Mouse (Mus musculus) stomach, embryonic 14.5 days (tissue): ENCODE measurements around the gene Dnm3. TPM values are rescaled to one million over a fixed set of nuclear protein-coding genes. Genes with fewer than 3 reads are reported as not detected.

Experiments used
- ATAC-seq: fragments of 200-750 bp; cut with Nextera tagmentation; 2 replicates; pipeline ENCODE4 v1.8.0; 2017; ENCODE audit warnings: low read depth, moderate TSS enrichment; ENCODE audit not compliant: insufficient number of reproducible peaks, insufficient read depth, low FRiP score
- H3K27ac ChIP-seq: fragments of 300-500 bp; sonication (generic); 2 replicates; pipeline ENCODE4 v1.5.1; 2014; ENCODE audit warnings: mild to moderate bottlenecking, low read length, moderate library complexity, mixed read lengths
- H3K27me3 ChIP-seq: fragments of 300-500 bp; sonication (generic); 2 replicates; pipeline ENCODE4 v1.6.1; 2014; ENCODE audit warnings: low read length, control low read depth, mixed read lengths; ENCODE audit not compliant: control insufficient read depth, insufficient read depth
- H3K36me3 ChIP-seq: fragments of 300-500 bp; sonication (generic); 2 replicates; pipeline ENCODE4 v1.6.1; 2014; ENCODE audit warnings: mild to moderate bottlenecking, control low read depth, low read length, moderate library complexity, mixed read lengths; ENCODE audit not compliant: control insufficient read depth, insufficient read depth
- H3K4me1 ChIP-seq: fragments of 300-500 bp; sonication (generic); 2 replicates; pipeline ENCODE4 v1.6.1; 2014; ENCODE audit warnings: low read length, control low read depth, mixed read lengths; ENCODE audit not compliant: control insufficient read depth, insufficient read depth
- H3K4me2 ChIP-seq: fragments of 300-500 bp; sonication (generic); replicated peaks from 2 replicates; pipeline ENCODE4 v1.6.1; 2014; ENCODE audit warnings: low read depth, low read length, control low read depth
- H3K4me3 ChIP-seq: fragments of 300-500 bp; sonication (generic); 2 replicates; pipeline ENCODE4 v1.5.1; 2014; ENCODE audit warnings: low read depth, low read length, control low read depth
- H3K9ac ChIP-seq: fragments of 300-500 bp; sonication (generic); replicated peaks from 2 replicates; pipeline ENCODE4 v1.6.1; 2014; ENCODE audit warnings: low read depth, mild to moderate bottlenecking, control low read depth, low read length, moderate library complexity, mixed read lengths
- H3K9me3 ChIP-seq: fragments of 300-500 bp; sonication (generic); 2 replicates; pipeline ENCODE4 v1.6.1; 2016; ENCODE audit warnings: low read depth, low read length, control low read depth; ENCODE audit not compliant: control insufficient read depth
- WGBS: fragments of 180-500 bp; shearing (Covaris S2); extraction: QIAGEN DNeasy Blood & Tissue Kit; methylation state at CpG from one replicate; pipeline ENCODE4 v1.1.7; 2014; 5-methylcytosine and 5-hydroxymethylcytosine counted together
- polyA plus RNA-seq: library from polyadenylated mRNA; unstranded; fragments of >200 nt; fragmentation: Nextera tagmentation; extraction: Ambion mirVana; gene quantifications from 2 replicates; pipeline ENCODE4 v1.2.1, GENCODE M21; 2014

Gene Dnm3
- polyA plus RNA-seq, 1 experiment from 2014 or later: 8.6 TPM

GRCm38 (mm10) chr1:162143974-162144912 lies 333.6 kb downstream of the Dnm3 start:
- Histone ChIP-seq H3K4me3 (no peak overlapping the region), H3K4me1 (peaks cover 15% of the 10 kb centered on the region), H3K9ac (no peak overlapping the region), H3K36me3 (no peaks in the 10 kb centered on the region), H3K27ac (peak overlapping the region; percentile 93), H3K9me3 (no peaks in the 10 kb centered on the region), H3K4me2 (0 out of 2 replicates have a peak overlapping the region, but pooled peaks have one; percentile 7), H3K27me3 (no peaks in the 10 kb centered on the region)
- WGBS: 16% methylated on average over 6 of the region's 6 CpGs
- peak; percentile 83; the same call in 1 of the 2 replicates for ATAC-seq

- Histone ChIP-seq H3K4me1 (peaks cover 15% of the 10 kb centered on the region), H3K27me3 (no peaks in the 10 kb centered on the region), H3K9ac (no peak overlapping the region), H3K9me3 (no peaks in the 10 kb centered on the region), H3K27ac (peak overlapping the region; percentile 52; the same call in 1 of the 2 replicates), H3K4me2 (no peak overlapping the region), H3K36me3 (no peaks in the 10 kb centered on the region), H3K4me3 (no peak overlapping the region)
- WGBS: 89% methylated on average over 7 of the region's 7 CpGs
- ATAC-seq: no peak
These were observed 335.5 kb downstream of the Dnm3 start for GRCm38 (mm10) chr1:162142285-162142684.

GRCm38 (mm10) chr1:162136328-162136727 lies 341.5 kb downstream of the Dnm3 start:
- Histone ChIP-seq H3K27ac (no peak overlapping the region), H3K9ac (no peak overlapping the region), H3K36me3 (no peaks in the 10 kb centered on the region), H3K27me3 (no peaks in the 10 kb centered on the region), H3K4me2 (no peak overlapping the region), H3K4me1 (peaks cover 7% of the 10 kb centered on the region; the same call in 1 of the 2 replicates), H3K9me3 (no peaks in the 10 kb centered on the region), H3K4me3 (no peak overlapping the region)
- 20% methylated on average over 4 of the region's 4 CpGs for WGBS
- no peak for ATAC-seq

- no peak for ATAC-seq
- Histone ChIP-seq H3K27me3 (no peaks in the 10 kb centered on the region), H3K4me3 (no peak overlapping the region), H3K9ac (no peak overlapping the region), H3K27ac (peak overlapping the region; percentile 44; the same call in 1 of the 2 replicates), H3K36me3 (no peaks in the 10 kb centered on the region), H3K4me2 (no peak overlapping the region), H3K9me3 (no peaks in the 10 kb centered on the region), H3K4me1 (peaks cover 7% of the 10 kb centered on the region; the same call in 1 of the 2 replicates)
- 82% methylated on average over 11 of the region's 11 CpGs for WGBS
These were observed 342.2 kb downstream of the Dnm3 start for GRCm38 (mm10) chr1:162135451-162136213.

GRCm38 (mm10) chr1:162134651-162135066 lies 343.2 kb downstream of the Dnm3 start:
- Histone ChIP-seq H3K27me3 (no peaks in the 10 kb centered on the region), H3K36me3 (no peaks in the 10 kb centered on the region)
- 44% methylated on average over 3 of the region's 3 CpGs for WGBS

GRCm38 (mm10) chr1:162132908-162133641 lies 344.8 kb downstream of the Dnm3 start:
- no peak overlapping the region for H3K4me2 ChIP-seq
- H3K4me3 ChIP-seq: no peak overlapping the region
- no peaks in the 10 kb centered on the region for H3K36me3 ChIP-seq
- peaks cover 7% of the 10 kb centered on the region; the same call in 1 of the 2 replicates for H3K4me1 ChIP-seq
- H3K27ac ChIP-seq: no peak overlapping the region
- no peaks in the 10 kb centered on the region for H3K27me3 ChIP-seq
- no peak for ATAC-seq
- no peak overlapping the region for H3K9ac ChIP-seq
- 89% methylated on average over 8 of the region's 8 CpGs for WGBS
- no peaks in the 10 kb centered on the region for H3K9me3 ChIP-seq

More at GRCm38 (mm10) chr1:162134651-162135066, 343.2 kb downstream of the Dnm3 start:
- Histone ChIP-seq H3K4me1 (peaks cover 7% of the 10 kb centered on the region; the same call in 1 of the 2 replicates), H3K4me3 (no peak overlapping the region), H3K9me3 (no peaks in the 10 kb centered on the region), H3K9ac (no peak overlapping the region), H3K27ac (no peak overlapping the region), H3K4me2 (no peak overlapping the region)
- no peak for ATAC-seq

GRCm38 (mm10) chr1:162126856-162127792 lies 350.7 kb downstream of the Dnm3 start:
- H3K4me2 ChIP-seq: no peak overlapping the region
- H3K27ac ChIP-seq: no peak overlapping the region
- H3K27me3 ChIP-seq: no peaks in the 10 kb centered on the region
- no peak for ATAC-seq
- H3K9ac ChIP-seq: no peak overlapping the region
- H3K9me3 ChIP-seq: no peaks in the 10 kb centered on the region
- H3K4me3 ChIP-seq: no peak overlapping the region
- WGBS: 56% methylated on average over 8 of the region's 8 CpGs
- no peaks in the 10 kb centered on the region for H3K36me3 ChIP-seq
- 0 out of 2 replicates have a peak, but pooled peaks cover 3% of the 10 kb centered on the region for H3K4me1 ChIP-seq
